Mouse (Mus musculus): ENCODE data around the gene Mrpl41.

Mrpl41 gene

GRCm38 (mm10) chr2:24935057-24935796 is 39.7 kb downstream of the Mrpl41 start, which contains the start of gene Arrdc1:
Gene Arrdc1 (minus strand): TSS chr2:24935252.
- peak; percentile 90 to 91 for DNase-seq (ENCODE audit: low spot score in 2 of 2)

- peak in 1 of 2 experiments; percentile 11 for DNase-seq (ENCODE audit: low spot score in 2 of 2)
Observed at GRCm38 (mm10) chr2:24934441-24934963, 40.4 kb downstream of the Mrpl41 start.

- no peak for DNase-seq (ENCODE audit: low spot score in 2 of 2)
Observed at GRCm38 (mm10) chr2:24929593-24929992, 45.3 kb downstream of the Mrpl41 start.

- no peak for DNase-seq (ENCODE audit: low spot score in 2 of 2)
Observed at GRCm38 (mm10) chr2:24929119-24929518, 45.8 kb downstream of the Mrpl41 start.

GRCm38 (mm10) chr2:24927810-24928479 is 47.0 kb downstream of the Mrpl41 start:
- DNase-seq (ENCODE audit: low spot score in 2 of 2) = no peak

GRCm38 (mm10) chr2:24926965-24927358 is 47.9 kb downstream of the Mrpl41 start:
- no peak for DNase-seq (ENCODE audit: low spot score in 2 of 2)

GRCm38 (mm10) chr2:24926345-24926964 is 48.4 kb downstream of the Mrpl41 start:
- no peak for DNase-seq (ENCODE audit: low spot score in 2 of 2)

GRCm38 (mm10) chr2:24925284-24925683 is 49.6 kb downstream of the Mrpl41 start:
- no peak for DNase-seq (ENCODE audit: low spot score in 2 of 2)
